Mouse (Mus musculus) bone marrow macrophage, adult 2 months (primary cell): ENCODE data around the gene Gm20388. TPM values are rescaled to one million over a fixed set of nuclear protein-coding genes. Genes with fewer than 3 reads are reported as not detected.

ENCODE experiments used
- H3K27ac ChIP-seq: 2 replicates; pipeline ENCODE4 v1.5.1; 2012; ENCODE audit warnings: low read depth, low read length; ENCODE audit not compliant: insufficient read depth
- H3K4me1 ChIP-seq: 2 replicates; pipeline ENCODE4 v1.6.1; 2012; ENCODE audit warnings: low read length; ENCODE audit not compliant: control insufficient read depth, insufficient read depth
- H3K4me3 ChIP-seq: 2 replicates; pipeline ENCODE4 v1.5.1; 2012; ENCODE audit warnings: mild to moderate bottlenecking, low read length, moderate library complexity; ENCODE audit not compliant: insufficient read depth
- CTCF ChIP-seq: IDR thresholded peaks from 2 replicates; pipeline ENCODE4 v1.5.1; 2012; ENCODE audit warnings: low read depth, mild to moderate bottlenecking, low read length, moderate library complexity
- POLR2A ChIP-seq: IDR thresholded peaks from 2 replicates; pipeline ENCODE4 v1.6.1; 2012; ENCODE audit warnings: mild to moderate bottlenecking, low read depth, low read length, borderline replicate concordance
- polyA plus RNA-seq: library from polyadenylated mRNA; stranded (reverse); fragments of >200 nt; gene quantifications from 2 replicates; pipeline ENCODE4 v1.2.4, GENCODE M21; 2012; ENCODE audit not compliant: missing spikeins, insufficient read depth, insufficient read length

Gene Gm20388
- polyA plus RNA-seq, 1 experiment, result 32.7 TPM

DNA sequence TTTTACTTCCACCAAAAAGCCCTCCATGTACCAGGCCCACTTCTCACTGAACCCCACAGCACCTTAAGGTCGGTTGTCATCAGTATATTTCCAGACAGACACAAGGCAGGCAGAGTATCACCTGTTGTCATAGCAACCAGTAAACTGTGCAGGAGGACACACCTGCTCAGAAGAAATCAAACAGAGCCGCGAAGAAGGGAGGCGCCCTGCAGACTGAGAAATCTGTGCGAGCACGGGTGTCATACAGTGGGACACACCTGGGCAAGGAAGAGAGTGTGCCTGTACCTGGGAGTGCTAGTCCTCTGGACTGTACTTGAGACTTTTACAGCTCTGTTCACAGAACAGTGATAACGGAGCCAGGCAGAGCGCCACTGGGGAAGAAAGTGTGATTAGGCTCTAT is 3798.1 kb downstream of the Gm20388 start:
- TF ChIP-seq CTCF (no peak), POLR2A (no peak)
- no peak overlapping the region for H3K27ac ChIP-seq
- H3K4me1 ChIP-seq, result no peaks in the 10 kb centered on the region
- no peak overlapping the region for H3K4me3 ChIP-seq

- Histone ChIP-seq H3K4me1 (no peaks in the 10 kb centered on the region), H3K27ac (no peak overlapping the region), H3K4me3 (no peak overlapping the region)
- no peak for TF ChIP-seq POLR2A
- no peak for TF ChIP-seq CTCF
These were observed 3799.7 kb downstream of the Gm20388 start for GRCm38 (mm10) chr8:123710335-123710734.

- H3K4me3 ChIP-seq, result no peak overlapping the region
- no peak overlapping the region for H3K27ac ChIP-seq
- no peaks in the 10 kb centered on the region for H3K4me1 ChIP-seq
- TF ChIP-seq CTCF, result no peak
- no peak for TF ChIP-seq POLR2A
These were observed 3803.8 kb downstream of the Gm20388 start for GRCm38 (mm10) chr8:123714451-123714850.

DNA sequence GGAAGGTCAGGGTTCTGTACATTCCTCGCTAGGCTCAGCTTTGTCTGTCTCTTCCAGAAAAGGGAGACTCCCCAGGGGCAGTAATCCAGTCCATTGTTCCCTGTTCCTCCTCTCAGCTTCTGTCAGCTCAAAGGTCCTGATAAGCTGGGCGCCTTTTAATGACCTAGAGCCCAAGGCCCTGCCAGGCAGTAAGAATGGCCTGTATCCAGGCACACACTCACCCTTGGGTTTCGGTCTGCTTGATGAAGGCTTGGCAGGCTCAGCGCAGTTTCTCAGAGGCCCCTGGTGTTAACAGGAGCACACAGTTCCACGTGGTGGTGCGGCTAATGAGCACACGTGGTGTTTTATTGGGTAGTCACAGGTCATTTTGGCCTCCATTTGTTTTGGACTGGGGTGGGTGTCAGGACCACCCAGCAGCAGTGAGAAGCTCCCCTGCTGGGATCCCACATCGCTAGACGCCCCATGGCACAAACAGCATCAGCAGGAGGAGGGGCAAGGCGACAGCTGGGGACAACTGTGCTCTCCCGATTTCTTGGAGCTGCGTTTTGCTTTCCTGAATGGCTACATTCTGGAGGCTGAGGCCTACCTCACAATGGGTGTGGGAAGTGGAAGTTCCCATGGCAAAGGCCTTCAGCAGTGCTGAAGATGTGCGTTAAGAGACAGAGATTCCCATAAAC is 3805.4 kb downstream of the Gm20388 start:
- TF ChIP-seq POLR2A (no peak), CTCF (no peak)

GRCm38 (mm10) chr8:123717104-123717503 is 3806.5 kb downstream of the Gm20388 start:
- TF ChIP-seq CTCF (no peak), POLR2A (no peak)
- Histone ChIP-seq H3K27ac (no peak overlapping the region), H3K4me3 (no peak overlapping the region), H3K4me1 (no peaks in the 10 kb centered on the region)

More for the DNA sequence above, 3805.4 kb downstream of the Gm20388 start:
- no peak overlapping the region for H3K4me3 ChIP-seq
- no peak overlapping the region for H3K27ac ChIP-seq
- no peaks in the 10 kb centered on the region for H3K4me1 ChIP-seq

DNA sequence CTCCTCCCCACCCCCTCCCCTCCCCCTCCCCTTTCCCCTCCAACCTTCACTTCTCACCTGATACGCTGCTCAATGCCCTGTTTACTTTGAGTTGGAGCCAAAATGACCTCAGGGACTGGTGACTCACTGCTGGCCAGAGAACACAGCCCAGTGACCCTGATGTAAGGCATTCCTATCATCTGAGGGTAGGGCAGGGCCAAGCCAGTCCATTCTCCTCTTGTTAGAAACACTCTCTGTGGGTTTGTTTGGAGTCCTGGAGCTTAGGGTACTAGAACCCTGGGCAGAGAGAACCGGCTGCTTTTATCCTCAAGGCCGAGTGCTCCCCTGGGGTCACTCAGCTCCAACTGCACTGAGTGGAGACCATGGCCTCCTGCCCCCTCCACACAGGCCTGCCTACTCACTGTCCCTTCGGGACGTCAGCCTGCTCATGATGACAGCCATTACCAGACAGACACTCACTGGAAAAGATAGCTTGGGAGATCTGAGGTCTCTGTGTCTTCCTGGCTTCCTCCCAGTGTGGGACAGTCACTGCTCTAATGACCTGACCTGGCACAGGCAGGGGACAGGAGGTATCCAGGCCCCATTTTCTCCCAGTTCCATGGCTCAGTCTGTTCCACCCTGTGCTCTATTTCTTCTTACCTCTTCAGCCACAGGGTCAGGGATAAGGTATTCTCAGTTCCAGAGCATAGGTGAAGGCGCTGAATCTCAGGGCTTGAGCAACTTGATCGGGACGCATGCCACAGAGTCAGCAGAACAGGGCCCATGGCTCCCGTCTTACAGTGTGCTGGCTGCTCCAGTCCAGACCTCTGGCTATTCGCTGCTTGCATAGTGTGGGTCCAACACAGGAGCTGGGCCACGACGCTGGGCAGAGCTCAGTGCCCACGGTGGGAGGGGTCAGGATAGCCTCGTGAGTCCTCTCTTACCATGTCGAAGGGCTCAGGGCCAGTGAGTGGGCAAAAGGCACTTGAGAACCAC is 3807.2 kb downstream of the Gm20388 start:
- Histone ChIP-seq H3K27ac (no peak overlapping the region), H3K4me3 (no peak overlapping the region), H3K4me1 (no peaks in the 10 kb centered on the region)
- no peak for TF ChIP-seq CTCF
- no peak for TF ChIP-seq POLR2A

DNA sequence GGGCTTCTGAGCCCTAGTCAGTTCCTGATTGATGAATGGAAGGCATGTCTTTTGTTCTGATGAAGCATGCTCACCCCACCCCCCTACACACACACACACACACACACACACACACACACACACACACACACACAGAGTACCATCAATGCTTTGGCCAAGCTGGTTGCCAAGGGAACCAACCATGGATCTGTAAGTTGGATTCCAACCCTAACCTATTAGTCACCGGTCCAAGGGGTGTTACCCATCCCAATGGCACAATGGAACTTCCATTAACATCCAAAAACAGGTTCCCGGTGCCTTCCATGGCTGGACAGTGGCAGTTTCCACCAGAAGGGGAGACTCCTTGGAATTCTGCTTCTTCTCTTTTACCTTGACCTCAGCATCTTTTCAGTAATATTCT is 3808.1 kb downstream of the Gm20388 start:
- no peaks in the 10 kb centered on the region for H3K4me1 ChIP-seq
- H3K27ac ChIP-seq, result no peak overlapping the region
- H3K4me3 ChIP-seq, result no peak overlapping the region
- TF ChIP-seq POLR2A, result no peak
- no peak for TF ChIP-seq CTCF

- no peak for TF ChIP-seq CTCF
- no peak for TF ChIP-seq POLR2A
- Histone ChIP-seq H3K4me1 (no peaks in the 10 kb centered on the region), H3K4me3 (no peak overlapping the region), H3K27ac (no peak overlapping the region)
These were observed 3808.6 kb downstream of the Gm20388 start for GRCm38 (mm10) chr8:123719280-123719679.

DNA sequence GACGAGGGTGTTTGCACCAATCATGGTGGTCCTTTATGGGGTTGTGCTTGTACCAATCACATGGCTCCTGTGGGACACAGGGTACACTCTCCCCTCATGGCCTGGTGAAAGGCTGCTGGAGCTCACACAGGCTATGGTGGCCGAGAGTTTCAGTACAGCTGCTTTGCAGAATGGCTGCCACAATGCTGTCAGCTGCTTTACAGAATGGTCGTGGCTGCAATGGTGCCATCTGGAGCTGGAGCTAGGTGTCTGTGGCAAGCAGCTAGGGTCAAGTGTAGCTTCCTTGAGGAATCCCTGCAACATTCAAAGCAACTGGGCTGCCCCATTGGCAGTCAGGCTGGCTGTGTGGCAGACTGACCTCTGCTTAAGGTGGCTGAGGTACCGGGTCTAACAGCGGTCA is 3809.2 kb downstream of the Gm20388 start:
- Histone ChIP-seq H3K27ac (no peak overlapping the region), H3K4me1 (no peaks in the 10 kb centered on the region), H3K4me3 (no peak overlapping the region)
- TF ChIP-seq CTCF (no peak), POLR2A (no peak)

DNA sequence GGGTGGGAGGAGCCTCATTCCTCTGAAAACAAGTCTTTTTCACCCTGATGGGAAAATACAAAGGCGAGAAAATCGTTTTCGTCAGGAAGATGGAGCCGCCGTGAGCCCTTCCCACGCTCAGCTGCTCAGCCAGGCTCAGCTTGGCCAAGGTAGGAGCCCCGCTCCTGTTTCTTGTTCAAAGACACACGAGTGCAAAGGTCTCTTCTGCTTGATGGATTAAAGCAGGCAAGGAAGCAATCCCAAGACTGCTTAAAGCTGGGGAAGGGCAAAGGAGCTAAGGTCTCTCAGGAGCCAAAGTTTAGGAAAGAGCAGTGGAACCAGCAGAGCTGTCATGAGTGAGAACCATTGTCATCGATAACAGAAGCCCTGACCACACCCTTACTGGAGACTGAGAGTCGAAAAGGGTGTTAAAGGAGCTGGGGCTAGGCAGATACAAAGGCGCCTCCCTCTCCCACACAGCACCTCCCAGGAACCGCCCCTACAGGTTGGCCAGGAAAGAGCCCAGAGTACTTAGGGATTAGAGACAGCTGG is 3809.9 kb downstream of the Gm20388 start:
- no peak for TF ChIP-seq POLR2A
- TF ChIP-seq CTCF, result no peak
- H3K27ac ChIP-seq, result no peak overlapping the region
- H3K4me1 ChIP-seq, result no peaks in the 10 kb centered on the region
- H3K4me3 ChIP-seq, result no peak overlapping the region

GRCm38 (mm10) chr8:123722245-123722644 is 3811.6 kb downstream of the Gm20388 start:
- Histone ChIP-seq H3K4me3 (no peak overlapping the region), H3K27ac (no peak overlapping the region), H3K4me1 (no peaks in the 10 kb centered on the region)
- TF ChIP-seq POLR2A, result no peak
- no peak for TF ChIP-seq CTCF
